Mouse (Mus musculus): Measurements from ENCODE around the gene Hibadh. TPM values are rescaled to one million over a fixed set of nuclear protein-coding genes. Genes with fewer than 3 reads are reported as not detected.

Gene Hibadh
- total and polyA plus RNA-seq, 3 experiments: 170 to 263 (median 218) TPM

DNA sequence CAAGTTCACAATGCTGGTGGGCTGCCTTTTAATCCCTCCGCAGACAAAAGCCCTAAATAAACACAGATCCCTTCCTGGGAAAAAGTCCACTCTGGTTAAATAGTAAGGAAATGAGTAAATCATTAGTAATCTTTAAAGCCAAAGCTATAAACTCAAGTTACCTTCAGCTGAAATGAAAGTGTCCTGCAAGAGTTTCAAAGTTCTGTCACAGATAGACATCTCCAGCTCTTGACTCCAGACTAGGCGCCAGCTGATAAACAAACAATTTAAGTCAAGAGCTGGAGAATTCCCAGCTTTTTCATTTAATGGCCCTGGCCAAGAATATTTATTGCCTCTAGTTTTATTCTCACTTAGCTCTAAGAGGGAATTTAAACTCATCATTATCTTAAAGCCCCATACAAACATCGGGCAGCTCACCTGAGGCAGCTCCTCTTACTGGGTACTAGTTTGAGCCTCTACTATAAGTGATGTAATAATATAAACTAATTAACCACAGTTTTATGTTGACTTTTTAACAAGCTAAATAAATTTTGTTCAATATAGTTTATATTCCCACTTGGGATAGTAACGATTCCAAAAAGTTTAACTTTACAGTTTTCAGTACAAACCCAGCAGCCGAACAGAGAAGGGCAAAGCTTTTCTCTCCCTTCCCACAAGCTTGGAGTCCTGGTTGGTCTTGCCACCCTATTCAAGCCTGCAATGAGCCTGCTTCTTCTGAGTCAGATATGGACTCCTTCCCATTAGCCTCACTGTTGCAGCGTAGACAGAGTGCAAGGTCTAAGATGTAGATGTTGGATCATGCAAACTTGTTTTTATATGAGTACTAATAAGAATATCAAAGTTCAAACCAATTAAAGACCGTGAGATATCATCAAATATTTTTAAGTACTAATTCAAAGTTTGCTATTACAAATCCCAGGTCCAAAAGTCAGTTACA is 38.2 kb downstream of the Hibadh start:
- Histone ChIP-seq H3K27me3 (ENCODE audit: control insufficient read depth, insufficient read depth, low read length) (no peaks in the 10 kb centered on the region), H3K27ac (no peak overlapping the region), H3K4me1 (ENCODE audit: control insufficient read depth, insufficient read depth, low read length) (no peaks in the 10 kb centered on the region), H3K36me3 (ENCODE audit: control insufficient read depth, insufficient read depth, low read length) (no peaks in the 10 kb centered on the region; the same call in 1 of the 2 replicates), H3K9ac (ENCODE audit: low read depth, low read length) (no peak overlapping the region), H3K79me2 (replicated peaks; ENCODE audit: control insufficient read depth, insufficient read depth, low read length) (0 out of 2 replicates have a peak, but pooled peaks cover 1% of the 10 kb centered on the region), H3K4me3 (no peak overlapping the region)
- TF ChIP-seq CTCF (IDR thresholded peaks at IDR 0.05): no peak
- TF ChIP-seq EP300 (IDR thresholded peaks at IDR 0.05; ENCODE audit: insufficient read depth, low read depth, low read length): no peak
- no peak for TF ChIP-seq POLR2A (IDR thresholded peaks at IDR 0.05; ENCODE audit: insufficient read depth, low read depth, low read length)
- DNase-seq: no peak
- 93% methylated on average over 7 of the region's 7 CpGs for WGBS
- intact Hi-C loops (cut with DNase I): no loop called here

DNA sequence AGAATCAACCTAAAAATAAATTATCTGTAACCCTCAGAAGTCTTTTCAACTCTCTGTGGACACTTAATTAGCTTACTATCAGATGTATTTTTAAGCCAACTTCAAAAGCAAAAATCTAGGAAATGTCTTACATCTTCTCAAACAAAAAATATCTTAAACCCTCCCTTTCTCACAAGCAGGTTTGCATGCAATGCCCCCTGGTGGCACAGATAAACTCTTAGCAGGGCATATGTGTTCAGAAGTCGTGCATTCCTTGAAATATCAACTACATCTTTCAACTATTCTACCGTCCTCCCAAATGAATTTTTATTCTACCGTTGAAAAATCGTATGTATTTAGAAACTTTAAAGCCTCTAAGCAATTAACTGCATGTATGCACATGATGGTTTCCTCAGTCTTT is 39.1 kb downstream of the Hibadh start:
- TF ChIP-seq EP300 (IDR thresholded peaks at IDR 0.05; ENCODE audit: insufficient read depth, low read depth, low read length) (no peak), CTCF (IDR thresholded peaks at IDR 0.05) (peak; percentile 83), POLR2A (IDR thresholded peaks at IDR 0.05; ENCODE audit: insufficient read depth, low read depth, low read length) (no peak)
- Histone ChIP-seq H3K79me2 (replicated peaks; ENCODE audit: control insufficient read depth, insufficient read depth, low read length) (0 out of 2 replicates have a peak, but pooled peaks cover 1% of the 10 kb centered on the region), H3K4me1 (ENCODE audit: control insufficient read depth, insufficient read depth, low read length) (no peaks in the 10 kb centered on the region), H3K27me3 (ENCODE audit: control insufficient read depth, insufficient read depth, low read length) (no peaks in the 10 kb centered on the region), H3K4me3 (no peak overlapping the region), H3K36me3 (ENCODE audit: control insufficient read depth, insufficient read depth, low read length) (no peaks in the 10 kb centered on the region; the same call in 1 of the 2 replicates), H3K9ac (ENCODE audit: low read depth, low read length) (no peak overlapping the region), H3K27ac (no peak overlapping the region)
- intact Hi-C loops (cut with DNase I): no loop called here
- DNase-seq: peak in 1 of 2 experiments; percentile 40
- 53% methylated on average over 4 of the region's 4 CpGs for WGBS

DNA sequence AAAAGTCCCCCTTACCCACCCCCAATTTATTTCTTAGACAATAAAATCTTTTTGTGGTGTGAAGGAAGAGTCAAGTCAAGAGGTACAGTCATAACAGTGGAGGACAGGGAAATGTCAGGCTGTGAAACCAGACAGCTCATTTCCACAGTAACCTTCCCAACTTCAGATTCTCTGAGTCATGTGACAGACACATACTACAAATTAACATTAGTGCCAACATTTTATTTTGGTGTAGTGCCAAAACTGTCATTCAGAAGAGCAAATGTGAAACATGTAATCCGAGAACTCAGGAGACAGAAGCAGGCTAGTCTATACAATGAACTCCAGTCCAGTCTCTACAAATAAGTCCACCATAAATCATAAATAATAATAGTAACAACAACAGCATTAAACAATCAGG is 45.4 kb downstream of the Hibadh start:
- Histone ChIP-seq H3K27ac (no peak overlapping the region), H3K4me1 (ENCODE audit: control insufficient read depth, insufficient read depth, low read length) (no peaks in the 10 kb centered on the region), H3K27me3 (ENCODE audit: control insufficient read depth, insufficient read depth, low read length) (no peaks in the 10 kb centered on the region), H3K79me2 (replicated peaks; ENCODE audit: control insufficient read depth, insufficient read depth, low read length) (0 out of 2 replicates have a peak, but pooled peaks cover 3% of the 10 kb centered on the region), H3K36me3 (ENCODE audit: control insufficient read depth, insufficient read depth, low read length) (no peaks in the 10 kb centered on the region), H3K4me3 (no peak overlapping the region), H3K9ac (ENCODE audit: low read depth, low read length) (no peak overlapping the region)
- 77% methylated on average over 1 of the region's 1 CpGs for WGBS
- DNase-seq: no peak
- intact Hi-C loops (cut with DNase I): no loop called here
- no peak for TF ChIP-seq CTCF (IDR thresholded peaks at IDR 0.05)
- TF ChIP-seq EP300 (IDR thresholded peaks at IDR 0.05; ENCODE audit: insufficient read depth, low read depth, low read length): no peak
- TF ChIP-seq POLR2A (IDR thresholded peaks at IDR 0.05; ENCODE audit: insufficient read depth, low read depth, low read length): no peak

DNA sequence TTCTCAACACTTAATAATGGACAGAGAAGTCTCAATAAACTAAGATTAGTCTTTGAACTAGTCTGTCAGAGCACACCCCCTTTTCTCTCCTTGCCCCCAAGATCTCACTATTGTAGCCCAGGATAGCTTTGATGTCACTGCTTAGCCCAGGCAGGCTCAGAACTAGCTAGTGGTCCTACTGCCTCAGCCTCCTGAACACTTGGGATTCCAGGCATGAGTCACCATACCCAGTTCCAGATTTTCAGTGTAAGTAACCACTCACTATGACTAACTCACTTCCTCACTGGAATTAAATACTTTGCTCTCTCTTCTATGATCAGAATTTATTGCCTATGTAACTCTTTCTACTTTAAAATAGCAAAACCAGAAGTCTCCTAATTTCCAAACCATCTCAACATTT is 53.6 kb downstream of the Hibadh start:
- intact Hi-C loops (cut with DNase I): no loop called here
- no peak for DNase-seq
- Histone ChIP-seq H3K4me1 (ENCODE audit: control insufficient read depth, insufficient read depth, low read length) (peaks cover 2% of the 10 kb centered on the region), H3K36me3 (ENCODE audit: control insufficient read depth, insufficient read depth, low read length) (no peaks in the 10 kb centered on the region), H3K27me3 (ENCODE audit: control insufficient read depth, insufficient read depth, low read length) (no peaks in the 10 kb centered on the region), H3K9ac (ENCODE audit: low read depth, low read length) (no peak overlapping the region), H3K4me3 (no peak overlapping the region), H3K27ac (no peak overlapping the region), H3K79me2 (replicated peaks; ENCODE audit: control insufficient read depth, insufficient read depth, low read length) (no peaks in the 10 kb centered on the region; the same call in 1 of the 2 replicates)
- no peak for TF ChIP-seq CTCF (IDR thresholded peaks at IDR 0.05)
- TF ChIP-seq POLR2A (IDR thresholded peaks at IDR 0.05; ENCODE audit: insufficient read depth, low read depth, low read length): no peak

DNA sequence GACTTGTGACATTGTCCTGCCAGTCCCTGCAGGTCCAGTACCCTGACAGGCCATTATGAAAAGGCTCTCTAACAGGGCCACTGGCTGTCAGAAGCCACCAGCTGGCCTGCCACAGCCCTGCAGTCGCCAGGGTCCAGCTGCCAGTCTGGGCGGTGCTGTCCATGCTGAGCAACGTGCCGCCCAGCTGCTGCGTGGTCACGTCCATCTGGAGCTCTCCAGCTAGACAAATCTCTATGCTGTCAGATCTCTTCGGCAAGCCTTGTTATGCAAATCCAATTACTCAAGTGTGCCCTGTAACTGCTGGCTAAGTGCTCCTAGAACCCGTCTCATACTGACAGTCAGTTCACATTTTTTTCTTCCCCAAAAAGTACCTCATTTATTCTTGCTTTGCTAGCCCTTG is 55.8 kb downstream of the Hibadh start:
- intact Hi-C loops (cut with DNase I): no loop called here
- Histone ChIP-seq H3K27ac (no peak overlapping the region), H3K9ac (ENCODE audit: low read depth, low read length) (no peak overlapping the region), H3K79me2 (replicated peaks; ENCODE audit: control insufficient read depth, insufficient read depth, low read length) (no peaks in the 10 kb centered on the region; the same call in 1 of the 2 replicates), H3K27me3 (ENCODE audit: control insufficient read depth, insufficient read depth, low read length) (no peaks in the 10 kb centered on the region), H3K4me1 (ENCODE audit: control insufficient read depth, insufficient read depth, low read length) (peaks cover 2% of the 10 kb centered on the region), H3K36me3 (ENCODE audit: control insufficient read depth, insufficient read depth, low read length) (no peaks in the 10 kb centered on the region), H3K4me3 (no peak overlapping the region)
- TF ChIP-seq CTCF (IDR thresholded peaks at IDR 0.05) (peak; percentile 19; the same call in 1 of the 2 replicates), EP300 (IDR thresholded peaks at IDR 0.05; ENCODE audit: insufficient read depth, low read depth, low read length) (no peak), POLR2A (IDR thresholded peaks at IDR 0.05; ENCODE audit: insufficient read depth, low read depth, low read length) (no peak)
- peak; percentile 55 to 62 for DNase-seq
- 36% methylated on average over 8 of the region's 8 CpGs for WGBS

DNA sequence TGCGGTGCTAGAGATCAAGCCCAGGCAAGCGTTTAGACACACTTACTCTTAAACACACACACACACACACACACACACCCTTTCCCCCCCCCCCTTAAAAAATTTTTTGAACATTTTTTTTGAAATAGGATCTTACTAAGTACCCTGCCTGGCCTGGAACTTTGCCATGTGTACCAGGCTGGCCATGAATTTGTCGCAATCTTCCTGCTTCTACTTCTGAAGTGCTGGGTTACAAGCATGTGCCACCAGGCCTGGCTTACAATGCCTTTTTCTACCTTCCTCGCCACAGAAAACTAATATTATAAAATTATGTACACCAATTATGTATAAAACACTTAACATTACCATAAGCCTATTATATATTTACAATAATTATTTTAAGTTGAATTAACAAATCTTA is 59.1 kb downstream of the Hibadh start:
- Histone ChIP-seq H3K4me3 (no peak overlapping the region), H3K36me3 (ENCODE audit: control insufficient read depth, insufficient read depth, low read length) (no peaks in the 10 kb centered on the region; the same call in 1 of the 2 replicates), H3K4me1 (ENCODE audit: control insufficient read depth, insufficient read depth, low read length) (peaks cover 2% of the 10 kb centered on the region), H3K9ac (ENCODE audit: low read depth, low read length) (no peak overlapping the region), H3K79me2 (replicated peaks; ENCODE audit: control insufficient read depth, insufficient read depth, low read length) (no peaks in the 10 kb centered on the region; the same call in 1 of the 2 replicates), H3K27me3 (ENCODE audit: control insufficient read depth, insufficient read depth, low read length) (no peaks in the 10 kb centered on the region), H3K27ac (no peak overlapping the region)
- intact Hi-C loops (cut with DNase I): no loop called here
- no peak for DNase-seq
- 91% methylated on average over 4 of the region's 4 CpGs for WGBS
- no peak for TF ChIP-seq EP300 (IDR thresholded peaks at IDR 0.05; ENCODE audit: insufficient read depth, low read depth, low read length)
- no peak for TF ChIP-seq CTCF (IDR thresholded peaks at IDR 0.05)
- no peak for TF ChIP-seq POLR2A (IDR thresholded peaks at IDR 0.05; ENCODE audit: insufficient read depth, low read depth, low read length)

All from heart, adult 2 months (tissue).